Mouse (Mus musculus): ENCODE results near the gene Pdgfc. TPM values are rescaled to one million over a fixed set of nuclear protein-coding genes. Genes with fewer than 3 reads are reported as not detected.

The Pdgfc gene
- 2.9 and 3.0 TPM in 2 replicates for polyA plus RNA-seq (2012; rRNA removed)

GRCm38 (mm10) chr3:81036151-81036553 is at the start of gene Pdgfc:
TSS of gene Pdgfc (plus strand) at chr3:81036416.
- no peak for DNase-seq
- H3K4me3 ChIP-seq (replicated peaks; ENCODE audit: insufficient read depth, low read depth, low read length) = peak within 1 kb of the TSS; percentile 72
- H3K4me1 ChIP-seq (ENCODE audit: control insufficient read depth, insufficient read depth, low read length) = no peaks in the 10 kb centered on the region
- no peaks in the 10 kb centered on the region for H3K27me3 ChIP-seq (ENCODE audit: control insufficient read depth, insufficient read depth, low read length)
- WGBS = 8% methylated on average over 17 of the region's 17 CpGs
- H3K27ac ChIP-seq (ENCODE audit: insufficient read depth, low read length) = no peak within 1 kb of the TSS
- no peak for TF ChIP-seq CTCF (IDR thresholded peaks at IDR 0.05; ENCODE audit: borderline replicate concordance, insufficient read depth, low read depth, low read length)
- TF ChIP-seq POLR2A (IDR thresholded peaks at IDR 0.05; ENCODE audit: borderline replicate concordance, insufficient read depth, low read length) = no peak

GRCm38 (mm10) chr3:81009245-81009644 is 27.0 kb upstream of the Pdgfc start:
- TF ChIP-seq POLR2A (IDR thresholded peaks at IDR 0.05; ENCODE audit: borderline replicate concordance, insufficient read depth, low read length) (no peak), CTCF (IDR thresholded peaks at IDR 0.05; ENCODE audit: borderline replicate concordance, insufficient read depth, low read depth, low read length) (no peak)
- Histone ChIP-seq H3K4me3 (replicated peaks; ENCODE audit: insufficient read depth, low read depth, low read length) (no peak overlapping the region), H3K27ac (ENCODE audit: insufficient read depth, low read length) (no peak overlapping the region), H3K27me3 (ENCODE audit: control insufficient read depth, insufficient read depth, low read length) (no peaks in the 10 kb centered on the region), H3K4me1 (ENCODE audit: control insufficient read depth, insufficient read depth, low read length) (no peaks in the 10 kb centered on the region)
- no peak for DNase-seq
- WGBS = 82% methylated on average over 3 of the region's 3 CpGs

GRCm38 (mm10) chr3:81009899-81010298 is 26.3 kb upstream of the Pdgfc start:
- Histone ChIP-seq H3K4me3 (replicated peaks; ENCODE audit: insufficient read depth, low read depth, low read length) (no peak overlapping the region), H3K27me3 (ENCODE audit: control insufficient read depth, insufficient read depth, low read length) (no peaks in the 10 kb centered on the region), H3K4me1 (ENCODE audit: control insufficient read depth, insufficient read depth, low read length) (no peaks in the 10 kb centered on the region), H3K27ac (ENCODE audit: insufficient read depth, low read length) (no peak overlapping the region)
- DNase-seq = no peak
- TF ChIP-seq POLR2A (IDR thresholded peaks at IDR 0.05; ENCODE audit: borderline replicate concordance, insufficient read depth, low read length) (no peak), CTCF (IDR thresholded peaks at IDR 0.05; ENCODE audit: borderline replicate concordance, insufficient read depth, low read depth, low read length) (no peak)
- WGBS = 73% methylated on average over 3 of the region's 3 CpGs

DNA sequence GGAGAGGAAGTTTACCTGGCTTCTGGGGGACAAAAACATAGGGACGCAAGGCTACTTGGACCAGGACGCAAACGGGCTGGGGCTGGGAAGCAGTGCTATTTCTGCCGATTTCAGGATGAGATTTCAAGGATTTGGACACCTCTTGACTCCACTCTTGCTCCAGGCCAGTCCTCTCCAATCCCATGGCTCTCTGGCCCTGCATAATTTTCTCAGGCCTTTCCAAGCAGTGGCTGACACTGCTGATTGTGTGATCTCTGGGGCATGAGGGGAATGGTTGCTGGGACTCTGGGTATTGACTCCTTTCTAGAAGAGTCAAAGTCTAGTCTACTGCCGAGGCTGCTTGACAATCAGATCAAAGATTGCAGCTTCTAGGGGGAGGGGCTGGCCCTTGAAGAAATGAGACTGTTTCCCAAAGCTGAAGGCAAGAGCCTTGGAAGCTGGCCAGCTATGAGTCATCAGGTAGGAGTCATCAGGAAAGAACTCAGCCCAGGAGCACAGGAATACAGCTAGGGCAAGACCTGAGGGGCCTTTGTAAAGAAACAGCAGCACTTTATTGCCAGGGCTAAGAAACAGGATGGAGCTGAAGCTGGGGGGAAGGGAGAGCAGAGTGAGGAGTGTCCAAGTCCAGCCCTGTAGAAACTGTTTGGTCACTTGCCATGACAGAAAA is 18.7 kb upstream of the Pdgfc start:
- no peak overlapping the region for H3K4me3 ChIP-seq (replicated peaks; ENCODE audit: insufficient read depth, low read depth, low read length)
- 76% methylated on average over 5 of the region's 5 CpGs for WGBS
- H3K27me3 ChIP-seq (ENCODE audit: control insufficient read depth, insufficient read depth, low read length) = no peaks in the 10 kb centered on the region
- TF ChIP-seq POLR2A (IDR thresholded peaks at IDR 0.05; ENCODE audit: borderline replicate concordance, insufficient read depth, low read length) (no peak), CTCF (IDR thresholded peaks at IDR 0.05; ENCODE audit: borderline replicate concordance, insufficient read depth, low read depth, low read length) (no peak)
- peak; percentile 22 to 43 for DNase-seq
- H3K4me1 ChIP-seq (ENCODE audit: control insufficient read depth, insufficient read depth, low read length) = 0 out of 2 replicates have a peak, but pooled peaks cover 3% of the 10 kb centered on the region
- no peak overlapping the region for H3K27ac ChIP-seq (ENCODE audit: insufficient read depth, low read length)

GRCm38 (mm10) chr3:81020064-81020463 is 16.2 kb upstream of the Pdgfc start:
- no peak for TF ChIP-seq CTCF (IDR thresholded peaks at IDR 0.05; ENCODE audit: borderline replicate concordance, insufficient read depth, low read depth, low read length)
- no peak for TF ChIP-seq POLR2A (IDR thresholded peaks at IDR 0.05; ENCODE audit: borderline replicate concordance, insufficient read depth, low read length)
- 24% methylated on average over 1 of the region's 1 CpGs for WGBS
- 0 out of 2 replicates have a peak, but pooled peaks cover 3% of the 10 kb centered on the region for H3K4me1 ChIP-seq (ENCODE audit: control insufficient read depth, insufficient read depth, low read length)
- no peak for DNase-seq
- H3K4me3 ChIP-seq (replicated peaks; ENCODE audit: insufficient read depth, low read depth, low read length) = no peak overlapping the region
- no peaks in the 10 kb centered on the region for H3K27me3 ChIP-seq (ENCODE audit: control insufficient read depth, insufficient read depth, low read length)
- no peak overlapping the region for H3K27ac ChIP-seq (ENCODE audit: insufficient read depth, low read length)

- 83% methylated on average over 6 of the region's 6 CpGs for WGBS
- H3K4me3 ChIP-seq (replicated peaks; ENCODE audit: insufficient read depth, low read depth, low read length) = no peak overlapping the region
- 0 out of 2 replicates have a peak, but pooled peaks cover 3% of the 10 kb centered on the region for H3K4me1 ChIP-seq (ENCODE audit: control insufficient read depth, insufficient read depth, low read length)
- no peak overlapping the region for H3K27ac ChIP-seq (ENCODE audit: insufficient read depth, low read length)
- no peaks in the 10 kb centered on the region for H3K27me3 ChIP-seq (ENCODE audit: control insufficient read depth, insufficient read depth, low read length)
- TF ChIP-seq CTCF (IDR thresholded peaks at IDR 0.05; ENCODE audit: borderline replicate concordance, insufficient read depth, low read depth, low read length) (no peak), POLR2A (IDR thresholded peaks at IDR 0.05; ENCODE audit: borderline replicate concordance, insufficient read depth, low read length) (no peak)
- no peak for DNase-seq
Observed at GRCm38 (mm10) chr3:81021783-81022182, 14.4 kb upstream of the Pdgfc start.

DNA sequence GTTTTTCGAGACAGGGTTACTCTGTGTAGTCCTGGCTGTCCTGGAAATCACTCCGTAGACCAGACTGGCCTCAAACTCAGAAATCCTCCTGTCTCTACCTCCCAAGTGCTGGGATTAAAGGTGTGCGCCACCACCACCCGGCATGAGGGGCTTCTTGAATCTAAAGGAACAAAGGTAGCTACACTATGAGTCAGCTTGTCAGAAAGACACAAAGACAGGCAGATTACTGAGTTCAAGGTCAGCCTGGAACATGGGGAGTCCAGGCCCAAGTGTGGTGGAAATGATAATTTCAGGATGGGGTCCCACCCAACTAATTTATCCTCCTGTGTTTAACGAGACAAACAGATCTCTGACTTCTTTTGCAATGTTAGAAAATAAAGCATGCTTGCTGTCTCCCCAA is 13.9 kb upstream of the Pdgfc start:
- TF ChIP-seq POLR2A (IDR thresholded peaks at IDR 0.05; ENCODE audit: borderline replicate concordance, insufficient read depth, low read length) (no peak), CTCF (IDR thresholded peaks at IDR 0.05; ENCODE audit: borderline replicate concordance, insufficient read depth, low read depth, low read length) (no peak)
- no peak for DNase-seq
- Histone ChIP-seq H3K4me1 (ENCODE audit: control insufficient read depth, insufficient read depth, low read length) (0 out of 2 replicates have a peak, but pooled peaks cover 3% of the 10 kb centered on the region), H3K27me3 (ENCODE audit: control insufficient read depth, insufficient read depth, low read length) (no peaks in the 10 kb centered on the region), H3K4me3 (replicated peaks; ENCODE audit: insufficient read depth, low read depth, low read length) (no peak overlapping the region), H3K27ac (ENCODE audit: insufficient read depth, low read length) (no peak overlapping the region)
- WGBS = 90% methylated on average over 5 of the region's 5 CpGs

- Histone ChIP-seq H3K27ac (ENCODE audit: insufficient read depth, low read length) (no peak overlapping the region), H3K27me3 (ENCODE audit: control insufficient read depth, insufficient read depth, low read length) (no peaks in the 10 kb centered on the region), H3K4me3 (replicated peaks; ENCODE audit: insufficient read depth, low read depth, low read length) (no peak overlapping the region), H3K4me1 (ENCODE audit: control insufficient read depth, insufficient read depth, low read length) (0 out of 2 replicates have a peak, but pooled peaks cover 2% of the 10 kb centered on the region)
- WGBS = 47% methylated on average over 1 of the region's 1 CpGs
- no peak for DNase-seq
- TF ChIP-seq POLR2A (IDR thresholded peaks at IDR 0.05; ENCODE audit: borderline replicate concordance, insufficient read depth, low read length) = no peak
- TF ChIP-seq CTCF (IDR thresholded peaks at IDR 0.05; ENCODE audit: borderline replicate concordance, insufficient read depth, low read depth, low read length) = no peak
Observed at GRCm38 (mm10) chr3:81022845-81023244, 13.4 kb upstream of the Pdgfc start.
